Mouse (Mus musculus): ENCODE results near the gene Coro2a. TPM values are rescaled to one million over a fixed set of nuclear protein-coding genes. Genes with fewer than 3 reads are reported as not detected.

Coro2a gene
- polyA plus RNA-seq, 1 experiment from 2014 or later: 6.8 TPM

DNA sequence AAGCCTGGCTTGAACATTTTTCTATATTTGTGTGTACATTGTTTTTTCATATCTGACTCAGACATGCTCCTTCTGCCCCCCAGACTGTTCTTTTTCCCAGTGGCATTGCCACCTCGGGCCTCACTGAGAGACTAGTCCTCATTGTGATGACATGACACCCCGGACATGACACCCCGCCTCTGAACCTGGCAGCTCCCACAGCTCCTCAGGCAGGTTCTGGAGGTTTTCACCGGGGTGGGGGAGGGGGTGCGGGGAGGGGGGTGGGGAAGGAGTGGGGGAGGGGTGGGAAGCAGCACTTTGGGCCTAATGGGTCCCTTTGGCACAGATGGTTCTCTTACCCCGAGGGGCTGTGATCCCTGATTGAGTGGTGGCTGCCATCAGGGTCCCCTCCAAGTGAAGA is 8.5 kb downstream of the Coro2a start:
- Histone ChIP-seq H3K27ac (ENCODE audit: low read depth, low read length) (no peak overlapping the region), H3K4me2 (replicated peaks; ENCODE audit: low read depth, low read length) (no peak overlapping the region), H3K9me3 (ENCODE audit: control insufficient read depth, low read length) (no peaks in the 10 kb centered on the region), H3K4me1 (ENCODE audit: control insufficient read depth, insufficient read depth, low read length) (no peaks in the 10 kb centered on the region), H3K27me3 (ENCODE audit: control insufficient read depth, insufficient read depth, low read length) (no peaks in the 10 kb centered on the region), H3K36me3 (ENCODE audit: control insufficient read depth, insufficient read depth, low read length) (no peaks in the 10 kb centered on the region), H3K9ac (ENCODE audit: low read depth, low read length) (no peak overlapping the region), H3K4me3 (ENCODE audit: low read length) (no peak overlapping the region)
- WGBS: 22% methylated on average over 6 of the region's 6 CpGs
- ATAC-seq (ENCODE audit: low FRiP score, low TSS enrichment): no peak

DNA sequence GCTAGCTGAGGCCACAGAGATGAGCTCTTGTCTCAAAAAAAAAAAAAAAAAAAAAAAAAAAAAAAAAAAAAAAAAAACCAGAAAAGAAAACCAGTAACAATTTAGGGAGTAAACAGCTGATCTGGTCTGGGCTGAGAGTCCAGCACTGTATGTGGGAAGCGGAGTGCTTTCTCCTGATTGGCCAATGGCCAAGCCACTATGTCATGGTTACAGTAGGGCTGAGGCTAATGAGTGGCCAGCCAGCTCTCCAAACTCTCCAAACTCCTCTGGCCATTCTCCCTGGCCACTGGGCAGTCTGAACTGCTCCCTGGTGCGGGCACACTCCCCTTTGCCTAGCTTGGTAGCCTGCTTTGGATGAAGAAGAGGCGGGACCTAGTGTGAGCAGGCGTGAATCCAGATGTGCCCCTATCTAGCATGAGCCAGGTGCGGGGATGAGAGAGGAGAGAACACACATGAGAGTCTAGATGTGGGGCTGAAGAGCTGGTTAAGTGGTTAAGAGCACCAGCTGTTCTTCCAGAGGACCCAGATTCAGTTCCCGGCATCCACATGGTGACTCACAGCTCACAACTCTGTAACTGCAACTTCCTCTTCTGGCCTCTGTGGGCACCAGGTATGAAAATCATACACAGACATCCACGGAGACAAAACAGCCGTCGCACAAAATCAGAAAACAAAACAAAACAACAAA is 10.0 kb downstream of the Coro2a start:
- 0 out of 2 replicates have a peak, but pooled peaks have one; percentile 40 for ATAC-seq (ENCODE audit: low FRiP score, low TSS enrichment)
- 90% methylated on average over 9 of the region's 9 CpGs for WGBS
- H3K4me3 ChIP-seq (ENCODE audit: low read length): no peak overlapping the region

DNA sequence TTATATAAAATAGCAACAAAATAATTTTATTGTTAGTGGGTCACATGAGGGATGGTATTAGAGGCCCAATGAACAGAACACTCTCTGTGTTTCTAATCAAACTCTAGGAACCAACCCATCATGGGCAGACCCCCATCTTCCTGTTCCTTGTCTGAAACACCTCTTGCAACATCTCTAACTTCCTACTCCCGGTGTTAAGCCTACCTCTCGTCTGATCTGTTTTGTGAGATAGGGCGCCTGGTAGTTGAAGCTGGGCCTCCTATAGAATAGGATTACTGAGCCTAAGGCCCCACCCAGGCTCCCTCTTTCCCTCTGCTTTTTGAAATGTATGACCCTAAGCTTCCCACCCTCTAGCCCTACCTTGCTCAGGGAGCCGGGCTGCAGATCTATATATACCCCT is 11.2 kb downstream of the Coro2a start:
- Histone ChIP-seq H3K4me3 (ENCODE audit: low read length) (no peak overlapping the region), H3K9me3 (ENCODE audit: control insufficient read depth, low read length) (no peaks in the 10 kb centered on the region), H3K9ac (ENCODE audit: low read depth, low read length) (no peak overlapping the region), H3K36me3 (ENCODE audit: control insufficient read depth, insufficient read depth, low read length) (no peaks in the 10 kb centered on the region), H3K4me1 (ENCODE audit: control insufficient read depth, insufficient read depth, low read length) (no peaks in the 10 kb centered on the region), H3K4me2 (replicated peaks; ENCODE audit: low read depth, low read length) (no peak overlapping the region), H3K27me3 (ENCODE audit: control insufficient read depth, insufficient read depth, low read length) (no peaks in the 10 kb centered on the region), H3K27ac (ENCODE audit: low read depth, low read length) (no peak overlapping the region)
- WGBS: 69% methylated on average over 4 of the region's 4 CpGs
- ATAC-seq (ENCODE audit: low FRiP score, low TSS enrichment): no peak

More for the DNA sequence above, 10.0 kb downstream of the Coro2a start:
- no peaks in the 10 kb centered on the region for H3K9me3 ChIP-seq (ENCODE audit: control insufficient read depth, low read length)
- H3K27me3 ChIP-seq (ENCODE audit: control insufficient read depth, insufficient read depth, low read length): no peaks in the 10 kb centered on the region
- no peak overlapping the region for H3K4me2 ChIP-seq (replicated peaks; ENCODE audit: low read depth, low read length)
- H3K36me3 ChIP-seq (ENCODE audit: control insufficient read depth, insufficient read depth, low read length): no peaks in the 10 kb centered on the region
- no peaks in the 10 kb centered on the region for H3K4me1 ChIP-seq (ENCODE audit: control insufficient read depth, insufficient read depth, low read length)
- no peak overlapping the region for H3K9ac ChIP-seq (ENCODE audit: low read depth, low read length)
- no peak overlapping the region for H3K27ac ChIP-seq (ENCODE audit: low read depth, low read length)

DNA sequence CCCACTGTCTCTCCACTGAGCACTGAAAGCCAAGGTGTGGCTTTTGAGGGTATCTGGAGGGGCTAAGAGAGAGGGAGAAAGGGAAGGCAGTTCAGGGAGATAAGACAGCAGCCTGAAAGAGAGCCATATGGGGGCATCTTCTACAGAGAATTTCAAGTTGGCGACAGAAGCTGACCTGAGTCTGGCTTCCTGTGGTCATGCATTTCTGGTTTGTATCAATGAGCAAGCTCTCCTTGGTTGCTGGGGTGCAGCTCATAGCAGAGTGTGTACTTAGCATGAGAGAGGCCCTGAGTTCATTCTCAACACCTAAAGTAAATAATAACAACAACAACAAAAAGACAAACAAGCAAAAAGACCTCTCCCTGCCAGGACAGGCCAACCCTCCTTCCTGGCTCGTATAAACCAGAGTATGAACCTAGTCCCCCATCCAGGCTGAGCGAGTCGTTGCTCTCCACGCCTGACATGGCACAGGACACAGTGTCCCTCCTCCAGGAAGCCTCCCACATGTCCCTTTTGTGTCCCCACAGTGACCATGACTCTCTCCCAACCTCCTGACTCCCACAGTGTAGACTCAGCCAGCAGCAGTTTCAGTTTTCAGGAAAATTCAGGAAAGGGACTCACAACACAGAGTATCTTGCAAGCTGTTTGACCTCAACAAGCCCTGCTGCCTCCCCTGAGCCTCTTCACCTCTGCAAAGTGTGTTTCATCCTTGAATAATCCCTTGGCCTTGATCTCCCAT is 11.9 kb downstream of the Coro2a start:
- no peak overlapping the region for H3K9ac ChIP-seq (ENCODE audit: low read depth, low read length)
- H3K4me2 ChIP-seq (replicated peaks; ENCODE audit: low read depth, low read length): no peak overlapping the region
- H3K27ac ChIP-seq (ENCODE audit: low read depth, low read length): no peak overlapping the region
- 37% methylated on average over 5 of the region's 5 CpGs for WGBS
- H3K9me3 ChIP-seq (ENCODE audit: control insufficient read depth, low read length): no peaks in the 10 kb centered on the region
- H3K36me3 ChIP-seq (ENCODE audit: control insufficient read depth, insufficient read depth, low read length): no peaks in the 10 kb centered on the region
- H3K4me1 ChIP-seq (ENCODE audit: control insufficient read depth, insufficient read depth, low read length): 0 out of 2 replicates have a peak, but pooled peaks cover 1% of the 10 kb centered on the region
- no peak overlapping the region for H3K4me3 ChIP-seq (ENCODE audit: low read length)
- H3K27me3 ChIP-seq (ENCODE audit: control insufficient read depth, insufficient read depth, low read length): no peaks in the 10 kb centered on the region
- ATAC-seq (ENCODE audit: low FRiP score, low TSS enrichment): 0 out of 2 replicates have a peak, but pooled peaks have one; percentile 17

DNA sequence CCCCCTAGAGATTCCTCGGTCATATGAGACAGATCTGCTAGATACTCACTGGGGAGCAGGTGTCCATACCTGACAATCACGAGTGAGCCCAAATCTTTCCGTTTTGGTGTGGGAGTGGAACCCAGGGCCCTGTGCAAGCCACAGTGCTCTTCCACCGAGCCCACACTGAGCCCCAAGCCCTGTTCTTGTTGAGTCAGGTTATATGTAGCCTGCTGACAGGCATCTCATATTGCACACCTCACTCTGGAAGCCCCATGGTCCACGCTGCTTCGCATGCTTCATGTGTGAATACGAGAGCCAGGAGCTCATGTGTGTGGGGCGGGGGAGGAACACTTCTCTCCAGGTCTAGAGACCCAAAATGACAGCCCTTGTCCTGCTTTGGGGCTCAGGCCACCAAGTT is 12.9 kb downstream of the Coro2a start:
- Histone ChIP-seq H3K27ac (ENCODE audit: low read depth, low read length) (no peak overlapping the region), H3K4me1 (ENCODE audit: control insufficient read depth, insufficient read depth, low read length) (0 out of 2 replicates have a peak, but pooled peaks cover 3% of the 10 kb centered on the region), H3K36me3 (ENCODE audit: control insufficient read depth, insufficient read depth, low read length) (no peaks in the 10 kb centered on the region), H3K9me3 (ENCODE audit: control insufficient read depth, low read length) (no peaks in the 10 kb centered on the region), H3K4me2 (replicated peaks; ENCODE audit: low read depth, low read length) (no peak overlapping the region), H3K9ac (ENCODE audit: low read depth, low read length) (no peak overlapping the region), H3K4me3 (ENCODE audit: low read length) (no peak overlapping the region), H3K27me3 (ENCODE audit: control insufficient read depth, insufficient read depth, low read length) (no peaks in the 10 kb centered on the region)
- ATAC-seq (ENCODE audit: low FRiP score, low TSS enrichment): no peak
- 74% methylated on average over 8 of the region's 8 CpGs for WGBS

DNA sequence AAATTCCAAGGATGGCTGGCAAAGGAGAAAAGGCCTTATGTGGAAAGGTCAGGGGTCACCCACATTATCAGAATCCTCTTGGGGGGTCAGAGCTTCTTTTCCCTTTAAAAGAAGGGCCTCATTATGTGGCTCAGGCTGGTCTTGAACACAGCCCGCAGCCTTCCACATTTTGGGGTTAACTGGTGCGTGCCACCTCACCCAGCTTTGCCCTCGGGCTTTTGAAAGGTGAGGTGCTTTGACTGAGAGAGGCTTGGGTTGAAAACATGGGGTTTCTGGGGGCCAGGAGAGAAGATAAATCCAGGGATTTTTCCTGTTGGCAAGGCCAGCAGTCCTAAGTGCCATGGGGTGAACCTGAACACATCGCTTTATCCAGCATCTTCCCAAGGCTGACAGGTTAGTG is 15.5 kb downstream of the Coro2a start:
- Histone ChIP-seq H3K4me3 (ENCODE audit: low read length) (no peak overlapping the region), H3K27ac (ENCODE audit: low read depth, low read length) (no peak overlapping the region), H3K9me3 (ENCODE audit: control insufficient read depth, low read length) (no peaks in the 10 kb centered on the region; the same call in 1 of the 2 replicates), H3K36me3 (ENCODE audit: control insufficient read depth, insufficient read depth, low read length) (no peaks in the 10 kb centered on the region), H3K9ac (ENCODE audit: low read depth, low read length) (no peak overlapping the region; the same call in 1 of the 2 replicates), H3K27me3 (ENCODE audit: control insufficient read depth, insufficient read depth, low read length) (no peaks in the 10 kb centered on the region), H3K4me1 (ENCODE audit: control insufficient read depth, insufficient read depth, low read length) (0 out of 2 replicates have a peak, but pooled peaks cover 3% of the 10 kb centered on the region), H3K4me2 (replicated peaks; ENCODE audit: low read depth, low read length) (no peak overlapping the region)
- WGBS: 89% methylated on average over 4 of the region's 4 CpGs
- ATAC-seq (ENCODE audit: low FRiP score, low TSS enrichment): no peak

DNA sequence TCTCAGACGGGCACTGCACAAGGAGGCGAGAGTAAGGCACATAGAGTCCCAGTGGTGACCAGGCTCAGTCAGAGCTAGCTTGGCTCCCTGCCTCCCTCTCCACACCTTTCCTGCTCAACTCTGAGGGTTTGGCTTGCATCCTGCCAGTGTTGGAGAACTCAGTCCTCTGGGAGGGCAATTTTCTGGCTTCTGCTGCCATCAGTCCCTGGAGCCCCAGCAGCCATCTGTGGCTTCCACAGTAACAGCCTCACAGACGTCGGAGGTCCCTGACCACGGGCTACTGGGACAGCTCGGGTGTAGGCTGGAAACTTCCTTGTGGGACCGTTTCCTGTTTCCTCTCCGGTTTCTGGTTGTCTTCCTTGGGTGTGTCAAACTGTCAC is 16.2 kb downstream of the Coro2a start:
- Histone ChIP-seq H3K4me3 (ENCODE audit: low read length) (no peak overlapping the region), H3K4me1 (ENCODE audit: control insufficient read depth, insufficient read depth, low read length) (0 out of 2 replicates have a peak, but pooled peaks cover 3% of the 10 kb centered on the region), H3K27ac (ENCODE audit: low read depth, low read length) (no peak overlapping the region), H3K9ac (ENCODE audit: low read depth, low read length) (no peak overlapping the region), H3K36me3 (ENCODE audit: control insufficient read depth, insufficient read depth, low read length) (no peaks in the 10 kb centered on the region), H3K9me3 (ENCODE audit: control insufficient read depth, low read length) (peaks cover under 1% of the 10 kb centered on the region; the same call in 1 of the 2 replicates), H3K4me2 (replicated peaks; ENCODE audit: low read depth, low read length) (no peak overlapping the region), H3K27me3 (ENCODE audit: control insufficient read depth, insufficient read depth, low read length) (no peaks in the 10 kb centered on the region)
- ATAC-seq (ENCODE audit: low FRiP score, low TSS enrichment): no peak
- 72% methylated on average over 8 of the region's 8 CpGs for WGBS

DNA sequence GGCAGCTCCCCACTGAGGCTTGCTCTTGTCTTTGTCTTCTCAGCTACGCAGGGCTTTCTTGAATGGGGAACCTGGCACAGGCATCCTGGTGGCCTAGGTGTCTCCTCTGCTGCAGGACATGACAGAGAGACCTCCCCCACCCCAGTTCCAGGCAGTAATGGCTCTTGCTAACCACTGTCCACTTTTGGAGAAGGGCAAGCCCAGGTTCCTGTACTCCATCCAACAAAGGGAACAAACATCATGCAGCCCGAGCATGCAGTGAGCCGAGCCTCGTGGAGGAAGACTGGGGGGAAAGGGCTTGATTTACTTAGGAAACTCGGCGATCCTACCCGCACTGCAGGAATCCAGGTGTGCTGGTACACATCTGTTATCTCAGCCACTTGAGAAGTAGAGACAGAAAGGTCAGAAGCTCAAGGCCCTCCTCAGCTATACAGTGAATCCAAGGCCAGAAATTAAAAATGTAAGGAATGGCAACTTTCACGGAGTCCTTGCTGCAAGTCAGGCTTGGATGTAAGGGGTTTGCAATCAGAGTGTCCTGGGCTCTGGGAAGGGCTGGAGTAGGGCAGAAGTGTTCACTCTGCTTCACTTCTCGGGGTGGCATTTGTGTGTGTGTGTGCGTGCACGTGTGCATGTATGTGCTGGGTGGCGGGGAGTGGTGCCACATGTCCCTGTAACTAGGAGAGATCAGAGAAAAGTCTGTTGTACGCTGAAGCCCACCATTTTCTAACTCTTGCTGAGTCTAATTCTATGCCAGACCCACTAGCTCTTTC is 16.8 kb downstream of the Coro2a start:
- Histone ChIP-seq H3K9me3 (ENCODE audit: control insufficient read depth, low read length) (peaks cover 2% of the 10 kb centered on the region; the same call in 1 of the 2 replicates), H3K9ac (ENCODE audit: low read depth, low read length) (no peak overlapping the region), H3K4me3 (ENCODE audit: low read length) (no peak overlapping the region), H3K4me1 (ENCODE audit: control insufficient read depth, insufficient read depth, low read length) (0 out of 2 replicates have a peak, but pooled peaks cover 3% of the 10 kb centered on the region), H3K4me2 (replicated peaks; ENCODE audit: low read depth, low read length) (no peak overlapping the region), H3K27ac (ENCODE audit: low read depth, low read length) (no peak overlapping the region), H3K27me3 (ENCODE audit: control insufficient read depth, insufficient read depth, low read length) (no peaks in the 10 kb centered on the region), H3K36me3 (ENCODE audit: control insufficient read depth, insufficient read depth, low read length) (no peaks in the 10 kb centered on the region)
- WGBS: 64% methylated on average over 13 of the region's 13 CpGs
- no peak for ATAC-seq (ENCODE audit: low FRiP score, low TSS enrichment)

All from kidney, embryonic 14.5 days (tissue).